Mouse (Mus musculus) heart, postnatal 25 days (tissue): Measurements from ENCODE around the gene Metap2. TPM values are rescaled to one million over a fixed set of nuclear protein-coding genes. Genes with fewer than 3 reads are reported as not detected.
"Not testable (repeated sequence)": the region's sequence is repeated elsewhere in the genome, so short reads cannot be mapped to it uniquely, and the experiment has no call there.

Experiments
- DNase-seq: peaks from one replicate; pipeline ENCODE4 v3.0.0; 2022; ENCODE audit warnings: low spot score
- intact Hi-C: fragments of 180-260 bp; cut with DNase I; formaldehyde crosslinking; loops from one replicate; pipeline ENCODE4 v1.15.1; 2025
- total RNA-seq, 2 experiments: library from RNA; stranded (reverse); gene quantifications; 2 replicates each; pipeline ENCODE4 v1.2.3; 2021

Gene Metap2
- total RNA-seq, 2 experiments from 2014 or later, result 111 to 131 TPM

GRCm38 (mm10) chr10:93868886-93869285 lies 28.0 kb downstream of the Metap2 start:
- intact Hi-C loops, result no loop called here
- DNase-seq, result no peak

- no peak for DNase-seq
- intact Hi-C loops, result no loop called here
Measured at GRCm38 (mm10) chr10:93868401-93868800, 28.5 kb downstream of the Metap2 start.

DNA sequence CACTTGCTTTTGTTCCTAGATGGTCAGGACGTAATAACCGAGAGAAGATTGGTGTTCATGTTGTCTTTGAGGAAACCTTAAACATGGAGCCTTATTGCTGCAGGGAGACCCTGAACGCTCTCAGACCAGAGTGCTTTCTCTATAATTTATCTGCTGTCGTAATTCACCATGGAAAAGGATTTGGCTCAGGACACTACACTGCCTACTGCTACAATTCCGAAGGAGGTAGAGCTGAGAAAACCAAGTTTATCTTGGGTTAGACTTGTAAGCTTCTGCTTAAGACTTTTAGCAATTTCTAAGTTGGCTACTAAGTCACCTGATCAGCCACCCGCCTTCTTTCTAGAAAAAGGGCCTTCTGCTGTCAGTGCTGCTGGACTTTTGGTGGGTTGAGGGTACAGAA lies 40.8 kb downstream of the Metap2 start:
- DNase-seq, result no peak
- intact Hi-C loops, result no loop called here

DNA sequence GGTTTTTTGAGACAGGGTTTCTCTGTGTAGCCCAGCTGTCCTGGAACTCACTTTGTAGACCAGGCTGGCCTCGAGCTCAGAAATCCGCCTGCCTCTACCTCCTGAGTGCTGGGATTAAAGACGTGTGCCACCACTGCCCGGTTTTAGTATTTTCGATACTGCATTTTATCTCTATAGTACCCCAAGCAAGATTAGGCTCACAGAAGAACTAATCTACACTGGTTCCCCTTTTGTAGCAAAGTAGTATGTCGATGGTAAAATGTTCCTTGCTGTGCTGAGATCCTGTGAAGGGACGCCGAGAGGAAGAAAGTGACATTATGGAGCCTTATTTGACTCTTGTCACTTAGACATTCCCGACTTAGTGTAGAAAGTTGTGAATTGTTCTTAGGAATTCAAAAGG lies 41.8 kb downstream of the Metap2 start:
- intact Hi-C loops, result no loop called here
- no peak for DNase-seq

GRCm38 (mm10) chr10:93846706-93847105 lies 50.2 kb downstream of the Metap2 start:
- intact Hi-C loops, result no loop called here
- DNase-seq, result no peak

- DNase-seq, intact Hi-C loops: not testable (repeated sequence)
Measured at GRCm38 (mm10) chr10:93835115-93835514, 61.8 kb downstream of the Metap2 start.

GRCm38 (mm10) chr10:93834394-93834745 lies 62.5 kb downstream of the Metap2 start:
- intact Hi-C loops, result no loop called here

GRCm38 (mm10) chr10:93833699-93834393 lies 63.0 kb downstream of the Metap2 start:
- no peak for DNase-seq

More at GRCm38 (mm10) chr10:93834394-93834745, 62.5 kb downstream of the Metap2 start:
- DNase-seq, result no peak

DNA sequence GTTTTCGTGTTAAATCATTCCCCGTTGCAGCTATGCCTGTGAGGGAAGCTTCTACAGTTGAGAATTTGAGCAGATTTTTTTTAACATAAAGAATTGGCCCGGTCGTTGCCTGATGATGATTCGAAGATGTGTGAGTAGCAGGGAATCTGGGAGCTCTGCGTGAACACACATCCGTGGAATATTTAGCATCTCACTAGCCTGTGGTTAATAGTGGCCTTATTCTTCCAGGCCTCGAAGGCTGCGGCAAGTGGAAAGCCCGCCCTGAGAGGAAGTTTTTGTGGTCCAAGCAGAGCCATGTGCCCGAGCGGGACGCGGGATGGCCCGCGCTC lies 63.6 kb downstream of the Metap2 start:
- intact Hi-C loops, result no loop called here

More at GRCm38 (mm10) chr10:93833699-93834393, 63.0 kb downstream of the Metap2 start:
- intact Hi-C loops, result no loop called here

DNA sequence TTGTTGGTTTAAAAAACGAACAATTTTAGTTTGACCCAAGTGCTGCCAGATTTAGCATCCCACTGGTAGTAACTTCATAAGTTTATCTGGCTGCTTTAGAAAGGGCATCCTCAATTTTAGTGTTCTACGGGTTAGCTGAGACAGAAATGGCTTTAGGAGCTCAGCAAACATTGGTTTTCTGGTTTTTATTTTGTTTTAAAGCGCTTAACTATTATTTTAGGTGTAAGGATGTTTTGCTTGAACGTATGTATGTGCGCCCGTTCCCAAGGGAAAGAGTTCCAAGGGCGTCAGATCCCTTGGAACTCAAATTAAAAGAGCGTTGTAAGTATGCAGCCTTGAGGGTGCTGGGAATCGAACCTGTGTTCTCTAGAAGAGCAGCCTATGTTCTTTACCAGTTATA lies 64.1 kb downstream of the Metap2 start:
- intact Hi-C loops, result no loop called here
- no peak for DNase-seq

More for the DNA sequence above, 63.6 kb downstream of the Metap2 start:
- DNase-seq, result no peak

DNA sequence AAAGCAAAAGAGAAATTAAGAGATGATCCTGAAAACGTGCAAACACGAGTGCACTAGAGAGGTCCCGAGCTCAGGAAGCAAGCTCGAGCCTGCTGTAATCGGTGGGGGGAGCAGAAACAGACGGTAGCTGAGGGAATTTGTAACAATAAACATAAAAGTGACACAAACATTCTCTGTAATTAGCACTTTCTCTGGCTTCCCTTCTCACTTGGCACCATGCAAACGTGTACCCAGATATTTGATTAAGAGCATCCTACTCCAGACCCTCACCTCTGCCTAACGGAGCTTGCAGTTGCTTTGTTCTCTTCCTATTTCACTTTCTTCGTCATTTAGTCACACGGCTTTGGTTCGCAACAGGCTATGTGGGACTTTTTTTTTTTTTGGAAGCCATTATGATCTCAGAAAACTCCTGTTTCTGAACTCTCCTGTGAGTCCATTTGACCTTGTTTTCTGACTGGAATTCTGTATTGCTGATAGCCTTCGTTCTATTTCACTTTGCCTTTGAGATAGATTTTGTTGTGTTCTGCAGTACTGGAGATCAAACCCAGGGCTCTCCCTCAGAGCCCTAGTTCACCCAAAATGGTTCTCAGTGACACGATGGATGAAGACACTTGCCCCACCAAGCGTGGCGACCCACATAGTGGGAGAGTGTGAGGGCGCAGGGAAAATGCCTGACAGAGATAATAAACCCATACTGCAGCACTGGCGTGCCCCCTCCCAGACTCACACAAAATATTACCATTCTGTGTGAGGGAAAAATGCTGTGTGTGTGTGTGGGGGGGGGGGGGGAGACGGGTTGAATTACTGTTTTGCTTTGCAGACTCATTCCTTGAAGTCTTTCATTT lies 64.9 kb downstream of the Metap2 start:
- DNase-seq, result no peak
- intact Hi-C loops, result no loop called here

GRCm38 (mm10) chr10:93830931-93831729 lies 65.8 kb downstream of the Metap2 start, which contains the start of gene Usp44:
TSS of gene Usp44 (plus strand) at chr10:93831555.
- DNase-seq, result no peak

GRCm38 (mm10) chr10:93829898-93830831 lies 66.7 kb downstream of the Metap2 start:
- no peak for DNase-seq
- intact Hi-C loops, result no loop called here

More at GRCm38 (mm10) chr10:93830931-93831729, 65.8 kb downstream of the Metap2 start, which contains the start of gene Usp44:
- intact Hi-C loops, result no loop called here

GRCm38 (mm10) chr10:93818661-93819060 lies 78.2 kb downstream of the Metap2 start:
- DNase-seq, result no peak
- intact Hi-C loops, result loop anchor here (2.0 to 10.0 kb wide), 2 partner anchors 156 to 298 kb away; no protein-coding TSS in a partner anchor

- DNase-seq, result no peak
- intact Hi-C loops, result loop anchor here (1.0 to 10.0 kb wide), 3 partner anchors 161 to 219 kb away; no protein-coding TSS in a partner anchor
Measured at GRCm38 (mm10) chr10:93813755-93814154, 83.1 kb downstream of the Metap2 start.

- DNase-seq, result no peak
- intact Hi-C loops, result loop anchor here (1.0 to 10.0 kb wide), 3 partner anchors 162 to 219 kb away; no protein-coding TSS in a partner anchor
Measured at GRCm38 (mm10) chr10:93812774-93813415, 84.0 kb downstream of the Metap2 start.

GRCm38 (mm10) chr10:93812098-93812497 lies 84.8 kb downstream of the Metap2 start:
- no peak for DNase-seq
- intact Hi-C loops, result loop anchor here (5.0 to 10.0 kb wide), 2 partner anchors 163 to 200 kb away; no protein-coding TSS in a partner anchor

- no peak for DNase-seq
- intact Hi-C loops, result loop anchor here (5.0 to 10.0 kb wide), 2 partner anchors 164 to 198 kb away; no protein-coding TSS in a partner anchor
Measured at GRCm38 (mm10) chr10:93810590-93811185, 86.2 kb downstream of the Metap2 start.
